8 mouse cellular contexts compared by ENCODE assay signal in genomic region chr4:59330961-59331604, GRCm38 (mm10).
DNase-seq lines count a peak whose midpoint lies in the region; ATAC-seq and TF ChIP-seq lines count a peak whose summit lies in the region.

No protein-coding gene starts in this region.

- intact Hi-C loops in left cerebral cortex, adult 2 months (cut with DNase I): loop anchor here (10.0 kb wide), 1 partner anchor 346 kb away; the partner anchor contains the start of gene Ptgr1

- peak overlapping the region; percentile 44; the same call in 1 of the 2 replicates for H3K27ac ChIP-seq in forebrain, embryonic 10.5 days
- no peak overlapping the region for H3K27ac ChIP-seq in forebrain, postnatal 0 days (ENCODE audit: low read depth, low read length)
- peak overlapping the region; percentile 90 for H3K27ac ChIP-seq in lung, postnatal 0 days (ENCODE audit: low read length)
- peak overlapping the region; percentile 20; the same call in 1 of the 2 replicates for H3K27ac ChIP-seq in intestine, embryonic 14.5 days (ENCODE audit: low read depth)
- peak overlapping the region; percentile 78 for H3K27ac ChIP-seq in stomach, embryonic 14.5 days (ENCODE audit: low read length)
- H3K27ac ChIP-seq in left cerebral cortex, adult 2 months: no peak overlapping the region

- no peak for DNase-seq in forebrain, embryonic 10.5 days (ENCODE audit: extremely low spot score, low spot score)
- no peak for DNase-seq in forebrain, postnatal 0 days
- DNase-seq in lung, postnatal 0 days (ENCODE audit: low spot score): peak; percentile 74
- DNase-seq in lung, postnatal 10 days: no peak
- DNase-seq in intestine, embryonic 14.5 days (ENCODE audit: low spot score): no peak
- DNase-seq in left cerebral cortex, adult 2 months (ENCODE audit: extremely low spot score in 1 of 2, low spot score in 2 of 2): no peak
- no peak for DNase-seq in cerebellum, adult 8-10 months

- H3K9me3 ChIP-seq in forebrain, embryonic 10.5 days: 0 out of 2 replicates have a peak, but pooled peaks cover 2% of the 10 kb centered on the region
- no peaks in the 10 kb centered on the region for H3K9me3 ChIP-seq in forebrain, postnatal 0 days (ENCODE audit: low read length)
- no peaks in the 10 kb centered on the region for H3K9me3 ChIP-seq in lung, postnatal 0 days (ENCODE audit: low read length)
- H3K9me3 ChIP-seq in intestine, embryonic 14.5 days (ENCODE audit: control insufficient read depth, low read length): no peaks in the 10 kb centered on the region
- no peaks in the 10 kb centered on the region for H3K9me3 ChIP-seq in stomach, embryonic 14.5 days (ENCODE audit: control insufficient read depth, low read depth, low read length)

- H3K36me3 ChIP-seq in forebrain, embryonic 10.5 days (replicated peaks): no peaks in the 10 kb centered on the region
- no peaks in the 10 kb centered on the region for H3K36me3 ChIP-seq in forebrain, postnatal 0 days (ENCODE audit: insufficient read depth)
- H3K36me3 ChIP-seq in lung, postnatal 0 days (ENCODE audit: insufficient read depth, low read length): no peaks in the 10 kb centered on the region
- H3K36me3 ChIP-seq in intestine, embryonic 14.5 days (ENCODE audit: control insufficient read depth, insufficient read depth, low read length): no peaks in the 10 kb centered on the region
- H3K36me3 ChIP-seq in stomach, embryonic 14.5 days (ENCODE audit: control insufficient read depth, insufficient read depth, low read length): no peaks in the 10 kb centered on the region

- no peak for TF ChIP-seq EP300 in lung, postnatal 0 days (IDR thresholded peaks at IDR 0.05)

- no peaks in the 10 kb centered on the region for H3K27me3 ChIP-seq in forebrain, embryonic 10.5 days (ENCODE audit: poor library complexity, severe bottlenecking)
- H3K27me3 ChIP-seq in forebrain, postnatal 0 days (ENCODE audit: insufficient read depth, low read length): no peaks in the 10 kb centered on the region
- H3K27me3 ChIP-seq in lung, postnatal 0 days (replicated peaks; ENCODE audit: insufficient read depth, low read length): no peaks in the 10 kb centered on the region
- H3K27me3 ChIP-seq in intestine, embryonic 14.5 days (replicated peaks; ENCODE audit: control insufficient read depth, insufficient read depth, low read length): no peaks in the 10 kb centered on the region
- no peaks in the 10 kb centered on the region for H3K27me3 ChIP-seq in stomach, embryonic 14.5 days (ENCODE audit: control insufficient read depth, insufficient read depth, low read length)

- 33% methylated on average over 10 of the region's 10 CpGs for WGBS in forebrain, embryonic 10.5 days
- WGBS in forebrain, postnatal 0 days: 29% methylated on average over 10 of the region's 10 CpGs
- 33% methylated on average over 10 of the region's 10 CpGs for WGBS in lung, postnatal 0 days
- 50% methylated on average over 10 of the region's 10 CpGs for WGBS in intestine, embryonic 14.5 days
- 33% methylated on average over 10 of the region's 10 CpGs for WGBS in stomach, embryonic 14.5 days

- no peak overlapping the region for H3K9ac ChIP-seq in forebrain, postnatal 0 days
- no peak overlapping the region for H3K9ac ChIP-seq in lung, postnatal 0 days (replicated peaks; ENCODE audit: low read depth)
- H3K9ac ChIP-seq in intestine, embryonic 14.5 days (ENCODE audit: low read length): no peak overlapping the region
- no peak overlapping the region for H3K9ac ChIP-seq in stomach, embryonic 14.5 days (replicated peaks; ENCODE audit: low read depth, low read length)

- H3K4me2 ChIP-seq in forebrain, postnatal 0 days (ENCODE audit: low read depth): no peak overlapping the region
- H3K4me2 ChIP-seq in lung, postnatal 0 days (replicated peaks; ENCODE audit: low read depth, low read length): 0 out of 2 replicates have a peak overlapping the region, but pooled peaks have one; percentile 5
- no peak overlapping the region for H3K4me2 ChIP-seq in intestine, embryonic 14.5 days (ENCODE audit: low read length)
- no peak overlapping the region for H3K4me2 ChIP-seq in stomach, embryonic 14.5 days (replicated peaks; ENCODE audit: low read depth, low read length)

- ATAC-seq in forebrain, postnatal 0 days: no peak
- peak; percentile 49 for ATAC-seq in lung, postnatal 0 days
- no peak for ATAC-seq in intestine, embryonic 14.5 days (replicated peaks; ENCODE audit: low FRiP score, low TSS enrichment, low read depth)
- peak; percentile 54 for ATAC-seq in stomach, embryonic 14.5 days (ENCODE audit: insufficient number of reproducible peaks, insufficient read depth, low FRiP score, low read depth)

- no peak for TF ChIP-seq CTCF in forebrain, postnatal 0 days (IDR thresholded peaks at IDR 0.05; ENCODE audit: low read depth)
- TF ChIP-seq CTCF in lung, postnatal 0 days (IDR thresholded peaks at IDR 0.05): no peak
- TF ChIP-seq CTCF in left cerebral cortex, adult 2 months (IDR thresholded peaks at IDR 0.05): no peak

- H3K4me3 ChIP-seq in forebrain, embryonic 10.5 days: no peak overlapping the region
- no peak overlapping the region for H3K4me3 ChIP-seq in forebrain, postnatal 0 days (ENCODE audit: low read depth, low read length)
- no peak overlapping the region for H3K4me3 ChIP-seq in lung, postnatal 0 days (ENCODE audit: low read depth, low read length)
- no peak overlapping the region for H3K4me3 ChIP-seq in intestine, embryonic 14.5 days (ENCODE audit: low read depth, low read length)
- H3K4me3 ChIP-seq in stomach, embryonic 14.5 days (ENCODE audit: low read depth, low read length): no peak overlapping the region
- H3K4me3 ChIP-seq in left cerebral cortex, adult 2 months: no peak overlapping the region

- H3K4me1 ChIP-seq in forebrain, embryonic 10.5 days: peaks cover 15% of the 10 kb centered on the region
- 0 out of 2 replicates have a peak, but pooled peaks cover 4% of the 10 kb centered on the region for H3K4me1 ChIP-seq in forebrain, postnatal 0 days (ENCODE audit: insufficient read depth)
- H3K4me1 ChIP-seq in lung, postnatal 0 days (ENCODE audit: insufficient read depth, low read depth, low read length): peaks cover 10% of the 10 kb centered on the region; the same call in 1 of the 2 replicates
- peaks cover 3% of the 10 kb centered on the region; the same call in 1 of the 2 replicates for H3K4me1 ChIP-seq in intestine, embryonic 14.5 days (replicated peaks; ENCODE audit: control insufficient read depth, insufficient read depth, low read length)
- H3K4me1 ChIP-seq in stomach, embryonic 14.5 days (ENCODE audit: control insufficient read depth, insufficient read depth, low read length): peaks cover 13% of the 10 kb centered on the region; the same call in 1 of the 2 replicates

Comparison
In these comparisons a context has a peak if more than half of its experiments do, and no peak if none do; other contexts are left out.
1. H3K27ac ChIP-seq: peak in forebrain, embryonic 10.5 days (single experiment), lung, postnatal 0 days (single experiment), intestine, embryonic 14.5 days (single experiment) and stomach, embryonic 14.5 days (single experiment); none in forebrain, postnatal 0 days (single experiment) and left cerebral cortex, adult 2 months (single experiment).
2. ATAC-seq: peak in lung, postnatal 0 days (single experiment) and stomach, embryonic 14.5 days (single experiment); none in forebrain, postnatal 0 days (single experiment) and intestine, embryonic 14.5 days (single experiment).